Mouse (Mus musculus): ENCODE data around the gene Mrgprf.

DNA sequence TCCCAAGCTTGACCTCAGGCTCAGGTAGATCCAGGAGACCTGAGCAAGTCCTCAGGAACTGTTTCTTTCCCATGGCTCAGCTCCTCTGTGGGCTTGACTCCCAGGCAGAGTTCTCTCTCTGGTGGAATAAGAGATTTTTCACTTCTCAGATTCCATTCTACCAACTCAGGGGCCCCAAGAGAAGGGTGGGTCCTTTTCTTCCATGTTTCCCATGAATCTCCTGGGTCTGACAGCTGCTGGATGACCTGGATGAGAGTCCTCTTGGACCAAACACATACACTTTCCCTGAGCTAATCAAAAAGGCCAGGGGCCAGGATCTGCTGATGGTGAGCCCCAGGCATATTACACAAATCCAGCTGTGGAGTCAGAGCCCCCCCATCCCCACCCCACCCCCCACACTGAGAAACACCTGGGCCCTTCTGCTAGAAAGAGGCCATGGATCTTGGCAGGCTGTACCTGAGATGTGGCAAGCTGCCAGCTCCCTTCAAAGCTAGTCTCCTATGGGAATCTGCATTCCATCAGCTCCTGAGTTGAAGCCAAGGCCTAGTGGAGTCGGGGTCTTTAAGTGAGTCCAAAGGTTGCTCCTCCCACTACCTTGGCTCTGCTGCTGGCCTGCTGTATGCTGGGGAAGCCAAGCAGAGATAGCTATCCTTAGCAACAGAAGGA, 31.9 kb downstream of the Mrgprf start:
- TF ChIP-seq EP300 (optimal IDR thresholded peaks at IDR 0.05) (no peak), CTCF (IDR thresholded peaks at IDR 0.05; ENCODE audit: low read depth) (no peak)
